Mouse (Mus musculus) left cerebral cortex, postnatal 14 days (tissue): ENCODE results near the gene Cttnbp2nl. TPM values are rescaled to one million over a fixed set of nuclear protein-coding genes. Genes with fewer than 3 reads are reported as not detected.
A peak's percentile ranks its signal among the peaks of the same experiment; 100 is the strongest.

ENCODE experiments used
- DNase-seq, 2 experiments: peaks; one replicate each; pipeline ENCODE4 v3.0.0; 2021 to 2022; ENCODE audit warnings: low spot score in 2 of 2, mixed read lengths in 1 of 2
- intact Hi-C: fragments of 180-260 bp; cut with DNase I; formaldehyde crosslinking; loops from one replicate; pipeline ENCODE4 v1.15.1; 2025
- total RNA-seq, 2 experiments: library from RNA; stranded (reverse); gene quantifications; 2 replicates each; pipeline ENCODE4 v1.2.3; 2021

Cttnbp2nl gene
- total RNA-seq, 2 experiments from 2014 or later, result 28.3 to 31.0 TPM

- intact Hi-C loops, result loop anchor here (5.0 kb wide), 1 partner anchor 279 kb away; the partner anchor contains the start of genes Fam19a3 and Ppm1j
Measured at GRCm38 (mm10) chr3:105061496-105061895, 8.6 kb upstream of the Cttnbp2nl start.

GRCm38 (mm10) chr3:105060992-105061391, 8.0 kb upstream of the Cttnbp2nl start:
- intact Hi-C loops, result loop anchor here (5.0 kb wide), 1 partner anchor 279 kb away; the partner anchor contains the start of genes Fam19a3 and Ppm1j
- no peak for DNase-seq

More at GRCm38 (mm10) chr3:105061496-105061895, 8.6 kb upstream of the Cttnbp2nl start:
- DNase-seq, result no peak

GRCm38 (mm10) chr3:105059911-105060310, 7.0 kb upstream of the Cttnbp2nl start:
- no peak for DNase-seq
- intact Hi-C loops, result loop anchor here (5.0 kb wide), 2 partner anchors 278 to 348 kb away; partner anchors contain the start of genes Fam19a3 and Ppm1j

GRCm38 (mm10) chr3:105058627-105059513, 5.9 kb upstream of the Cttnbp2nl start:
- intact Hi-C loops, result loop anchor here (5.0 kb wide), 1 partner anchor 347 kb away; no protein-coding TSS in a partner anchor
- peak; percentile 91 to 92 for DNase-seq

GRCm38 (mm10) chr3:105055666-105056065, 2.7 kb upstream of the Cttnbp2nl start:
- intact Hi-C loops, result loop anchor here (1.0 to 5.0 kb wide), 2 partner anchors 63 to 343 kb away; no protein-coding TSS in a partner anchor

GRCm38 (mm10) chr3:105054952-105055351, 2.0 kb upstream of the Cttnbp2nl start:
- peak in 1 of 2 experiments; percentile 23 for DNase-seq
- intact Hi-C loops, result loop anchor here (1.0 to 5.0 kb wide), 3 partner anchors 63 to 343 kb away; partner anchors contain the start of genes Capza1 and St7l

More at GRCm38 (mm10) chr3:105055666-105056065, 2.7 kb upstream of the Cttnbp2nl start:
- DNase-seq, result no peak

GRCm38 (mm10) chr3:105053698-105054001, 704 bp upstream of the Cttnbp2nl start:
- DNase-seq, result no peak
- intact Hi-C loops, result loop anchor here (5.0 kb wide), 1 partner anchor 191 kb away; the partner anchor contains the start of genes Capza1 and St7l

GRCm38 (mm10) chr3:105052171-105052936, 592 bp downstream of the Cttnbp2nl start:
- DNase-seq, result peak in 1 of 2 experiments; percentile 18
- intact Hi-C loops, result loop anchor here (5.0 kb wide), 1 partner anchor 190 kb away; the partner anchor contains the start of genes Capza1 and St7l

GRCm38 (mm10) chr3:105051103-105051502, 1.8 kb downstream of the Cttnbp2nl start:
- DNase-seq, result no peak
- intact Hi-C loops, result loop anchor here (5.0 kb wide), 1 partner anchor 189 kb away; the partner anchor contains the start of genes Capza1 and St7l

GRCm38 (mm10) chr3:105049848-105050247, 3.1 kb downstream of the Cttnbp2nl start:
- DNase-seq, result no peak
- intact Hi-C loops, result loop anchor here (5.0 kb wide), 1 partner anchor 188 kb away; the partner anchor contains the start of genes Capza1 and St7l

- intact Hi-C loops, result no loop called here
- peak; percentile 38 to 58 for DNase-seq
Measured at GRCm38 (mm10) chr3:105047616-105048015, 5.3 kb downstream of the Cttnbp2nl start.

GRCm38 (mm10) chr3:105046870-105047269, 6.1 kb downstream of the Cttnbp2nl start:
- no peak for DNase-seq
- intact Hi-C loops, result no loop called here

GRCm38 (mm10) chr3:105043746-105044145, 9.2 kb downstream of the Cttnbp2nl start:
- intact Hi-C loops, result no loop called here
- no peak for DNase-seq

GRCm38 (mm10) chr3:105040983-105041625, 11.8 kb downstream of the Cttnbp2nl start:
- intact Hi-C loops, result no loop called here
- no peak for DNase-seq

- intact Hi-C loops, result no loop called here
- DNase-seq, result no peak
Measured at GRCm38 (mm10) chr3:105040002-105040401, 12.9 kb downstream of the Cttnbp2nl start.

- no peak for DNase-seq
- intact Hi-C loops, result no loop called here
Measured at GRCm38 (mm10) chr3:105037240-105037770, 15.6 kb downstream of the Cttnbp2nl start.

- peak in 1 of 2 experiments; percentile 36 for DNase-seq
- intact Hi-C loops, result no loop called here
Measured at GRCm38 (mm10) chr3:105036281-105036847, 16.6 kb downstream of the Cttnbp2nl start.

- DNase-seq, result no peak
- intact Hi-C loops, result no loop called here
Measured at GRCm38 (mm10) chr3:105023371-105024005, 29.5 kb downstream of the Cttnbp2nl start.
